Mouse (Mus musculus) forebrain, embryonic 11.5 days (tissue): ENCODE measurements around the gene Csmd2. TPM values are rescaled to one million over a fixed set of nuclear protein-coding genes. Genes with fewer than 3 reads are reported as not detected.

Source experiments
- ATAC-seq: fragments of 200-750 bp; cut with Nextera tagmentation; replicated peaks from 2 replicates; pipeline ENCODE4 v1.8.0; 2017; ENCODE audit warnings: moderate TSS enrichment; ENCODE audit not compliant: low FRiP score
- DNase-seq: peaks from one replicate; pipeline ENCODE4 v3.0.0-alpha.2; 2017; ENCODE audit warnings: low spot score
- H3K27ac ChIP-seq: fragments of 300-500 bp; sonication (generic); 2 replicates; pipeline ENCODE4 v1.5.1; 2014; ENCODE audit warnings: low read depth, low read length
- H3K27me3 ChIP-seq: fragments of 300-500 bp; sonication (generic); 2 replicates; pipeline ENCODE4 v1.6.1; 2014; ENCODE audit warnings: mild to moderate bottlenecking, low read length, mixed read lengths; ENCODE audit not compliant: control insufficient read depth, insufficient read depth
- H3K36me3 ChIP-seq: fragments of 300-500 bp; sonication (generic); 2 replicates; pipeline ENCODE4 v1.6.1; 2014; ENCODE audit warnings: mild to moderate bottlenecking, low read length, moderate library complexity, mixed read lengths; ENCODE audit not compliant: control insufficient read depth, insufficient read depth
- H3K4me1 ChIP-seq: fragments of 300-500 bp; sonication (generic); replicated peaks from 2 replicates; pipeline ENCODE4 v1.6.1; 2014; ENCODE audit warnings: low read length, mixed read lengths; ENCODE audit not compliant: control insufficient read depth, insufficient read depth
- H3K4me2 ChIP-seq: fragments of 300-500 bp; sonication (generic); 2 replicates; pipeline ENCODE4 v1.6.1; 2014; ENCODE audit warnings: low read depth, mild to moderate bottlenecking, low read length, moderate library complexity, mixed read lengths; ENCODE audit not compliant: severe bottlenecking
- H3K4me3 ChIP-seq: fragments of 300-500 bp; sonication (generic); 2 replicates; pipeline ENCODE4 v1.5.1; 2014; ENCODE audit warnings: low read depth, low read length
- H3K9ac ChIP-seq: fragments of 300-500 bp; sonication (generic); 2 replicates; pipeline ENCODE4 v1.6.1; 2014; ENCODE audit warnings: low read length
- H3K9me3 ChIP-seq: fragments of 300-500 bp; sonication (generic); 2 replicates; pipeline ENCODE4 v1.6.1; 2016; ENCODE audit warnings: low read length, mixed read lengths; ENCODE audit not compliant: control insufficient read depth
- WGBS: fragments of 180-500 bp; shearing (Covaris S2); extraction: QIAGEN DNeasy Blood & Tissue Kit; methylation state at CpG from one replicate; pipeline ENCODE4 v1.1.7; 2014; 5-methylcytosine and 5-hydroxymethylcytosine counted together
- polyA plus RNA-seq: library from polyadenylated mRNA; unstranded; fragments of >200 nt; fragmentation: Nextera tagmentation; extraction: Ambion mirVana; gene quantifications from 2 replicates; pipeline ENCODE4 v1.2.1, GENCODE M21; 2014

Csmd2 gene
- polyA plus RNA-seq, 1 experiment from 2014 or later, result 1.3 TPM

GRCm38 (mm10) chr4:128327421-128327820, 339.8 kb downstream of the Csmd2 start:
- H3K27ac ChIP-seq, result no peak overlapping the region
- 88% methylated on average over 6 of the region's 6 CpGs for WGBS
- H3K4me2 ChIP-seq, result no peak overlapping the region
- no peak for ATAC-seq
- H3K36me3 ChIP-seq, result no peaks in the 10 kb centered on the region
- no peaks in the 10 kb centered on the region for H3K27me3 ChIP-seq
- no peaks in the 10 kb centered on the region for H3K4me1 ChIP-seq
- no peak for DNase-seq
- no peak overlapping the region for H3K4me3 ChIP-seq
- no peaks in the 10 kb centered on the region for H3K9me3 ChIP-seq
- no peak overlapping the region for H3K9ac ChIP-seq

- DNase-seq (no peak), ATAC-seq (no peak)
- H3K27ac ChIP-seq, result no peak overlapping the region
- no peak overlapping the region for H3K4me2 ChIP-seq
- H3K4me1 ChIP-seq, result no peaks in the 10 kb centered on the region
- no peaks in the 10 kb centered on the region for H3K9me3 ChIP-seq
- no peaks in the 10 kb centered on the region for H3K36me3 ChIP-seq
- H3K9ac ChIP-seq, result no peak overlapping the region
- WGBS, result 79% methylated on average over 9 of the region's 9 CpGs
- no peak overlapping the region for H3K4me3 ChIP-seq
- no peaks in the 10 kb centered on the region for H3K27me3 ChIP-seq
Measured at GRCm38 (mm10) chr4:128330519-128330918, 342.9 kb downstream of the Csmd2 start.

DNA sequence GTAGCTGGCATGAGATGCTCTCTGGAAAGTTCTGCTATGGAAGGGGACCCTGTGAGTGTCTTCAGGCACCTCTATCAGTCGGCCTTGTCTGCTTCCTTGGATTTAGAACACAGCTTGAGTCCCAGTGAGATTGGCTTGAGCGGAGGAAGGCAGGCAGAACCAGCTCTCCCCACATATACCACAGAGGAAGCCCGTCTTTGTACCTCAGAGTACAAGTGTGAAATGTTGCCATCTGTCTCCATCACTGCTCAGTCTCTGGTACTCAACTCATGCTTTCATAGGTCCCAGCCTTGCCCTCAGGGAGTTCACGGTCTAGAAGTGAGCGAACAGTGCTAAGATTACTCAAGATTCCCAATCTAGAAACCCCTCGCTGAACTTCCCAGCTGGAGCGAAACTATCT, 352.8 kb downstream of the Csmd2 start:
- Histone ChIP-seq H3K27ac (no peak overlapping the region), H3K4me2 (no peak overlapping the region)
- 91% methylated on average over 7 of the region's 7 CpGs for WGBS

GRCm38 (mm10) chr4:128341315-128341714, 353.7 kb downstream of the Csmd2 start:
- Histone ChIP-seq H3K27me3 (no peaks in the 10 kb centered on the region), H3K27ac (no peak overlapping the region), H3K9ac (no peak overlapping the region), H3K4me1 (no peaks in the 10 kb centered on the region), H3K4me2 (no peak overlapping the region), H3K9me3 (no peaks in the 10 kb centered on the region), H3K4me3 (no peak overlapping the region), H3K36me3 (no peaks in the 10 kb centered on the region)
- ATAC-seq (no peak), DNase-seq (no peak)
- 84% methylated on average over 7 of the region's 7 CpGs for WGBS

More for the DNA sequence above, 352.8 kb downstream of the Csmd2 start:
- Histone ChIP-seq H3K4me3 (no peak overlapping the region), H3K36me3 (no peaks in the 10 kb centered on the region), H3K9me3 (no peaks in the 10 kb centered on the region), H3K27me3 (no peaks in the 10 kb centered on the region), H3K4me1 (no peaks in the 10 kb centered on the region), H3K9ac (no peak overlapping the region)
- no peak for ATAC-seq
- DNase-seq, result no peak

- no peak overlapping the region for H3K27ac ChIP-seq
- H3K4me1 ChIP-seq, result no peaks in the 10 kb centered on the region
- H3K4me3 ChIP-seq, result no peak overlapping the region
- H3K9me3 ChIP-seq, result no peaks in the 10 kb centered on the region
- DNase-seq, result no peak
- no peak overlapping the region for H3K9ac ChIP-seq
- H3K27me3 ChIP-seq, result no peaks in the 10 kb centered on the region
- no peaks in the 10 kb centered on the region for H3K36me3 ChIP-seq
- no peak for ATAC-seq
- no peak overlapping the region for H3K4me2 ChIP-seq
- WGBS, result 75% methylated on average over 1 of the region's 1 CpGs
Measured at GRCm38 (mm10) chr4:128342208-128342607, 354.6 kb downstream of the Csmd2 start.

DNA sequence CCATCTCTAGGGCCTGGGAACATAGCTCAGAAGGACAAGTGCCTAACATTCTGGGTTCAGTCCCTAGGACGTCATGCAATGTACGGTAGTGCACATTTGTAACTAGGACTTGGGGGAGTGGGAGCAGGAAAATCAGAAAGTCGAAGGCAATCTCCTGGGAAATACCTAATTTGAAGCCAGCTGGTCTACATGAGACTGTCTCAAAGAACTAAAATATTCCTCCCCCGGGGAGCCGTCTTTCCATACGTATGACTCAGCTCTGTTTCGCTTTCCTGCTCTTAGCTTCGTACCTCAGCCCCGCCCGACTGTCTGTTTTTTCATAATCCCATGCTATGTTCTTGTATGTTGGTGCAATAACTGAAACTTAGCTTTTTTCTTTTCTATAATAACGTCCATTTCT, 371.1 kb downstream of the Csmd2 start:
- no peak overlapping the region for H3K4me2 ChIP-seq
- DNase-seq (no peak), ATAC-seq (no peak)
- H3K9ac ChIP-seq, result no peak overlapping the region
- H3K9me3 ChIP-seq, result no peaks in the 10 kb centered on the region
- no peaks in the 10 kb centered on the region for H3K27me3 ChIP-seq
- H3K36me3 ChIP-seq, result no peaks in the 10 kb centered on the region
- WGBS, result 91% methylated on average over 11 of the region's 11 CpGs
- H3K27ac ChIP-seq, result no peak overlapping the region
- no peak overlapping the region for H3K4me3 ChIP-seq
- H3K4me1 ChIP-seq, result no peaks in the 10 kb centered on the region

DNA sequence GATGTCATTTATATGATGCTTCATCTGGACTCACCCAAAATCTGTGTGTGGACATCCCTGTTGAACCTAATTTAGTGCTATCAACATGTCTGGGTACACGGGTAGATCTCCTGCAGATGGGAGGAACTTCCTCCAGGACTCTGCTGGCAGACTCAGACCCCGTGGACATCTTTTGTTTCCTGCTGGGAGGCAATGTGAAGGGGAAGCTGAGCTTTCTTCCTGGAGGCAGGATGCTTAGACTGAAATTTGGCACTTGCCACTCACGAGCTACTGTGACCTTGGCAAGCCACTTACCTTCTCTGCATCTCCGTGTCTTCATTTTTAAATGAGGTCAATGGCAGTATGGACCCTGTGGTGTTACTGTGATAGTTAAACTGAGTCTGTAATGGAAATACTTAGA, 378.2 kb downstream of the Csmd2 start:
- Histone ChIP-seq H3K9me3 (no peaks in the 10 kb centered on the region), H3K27me3 (no peaks in the 10 kb centered on the region), H3K36me3 (no peaks in the 10 kb centered on the region), H3K4me1 (no peaks in the 10 kb centered on the region), H3K27ac (no peak overlapping the region), H3K4me2 (no peak overlapping the region), H3K9ac (no peak overlapping the region), H3K4me3 (no peak overlapping the region)
- 79% methylated on average over 4 of the region's 4 CpGs for WGBS
- DNase-seq (no peak), ATAC-seq (no peak)

DNA sequence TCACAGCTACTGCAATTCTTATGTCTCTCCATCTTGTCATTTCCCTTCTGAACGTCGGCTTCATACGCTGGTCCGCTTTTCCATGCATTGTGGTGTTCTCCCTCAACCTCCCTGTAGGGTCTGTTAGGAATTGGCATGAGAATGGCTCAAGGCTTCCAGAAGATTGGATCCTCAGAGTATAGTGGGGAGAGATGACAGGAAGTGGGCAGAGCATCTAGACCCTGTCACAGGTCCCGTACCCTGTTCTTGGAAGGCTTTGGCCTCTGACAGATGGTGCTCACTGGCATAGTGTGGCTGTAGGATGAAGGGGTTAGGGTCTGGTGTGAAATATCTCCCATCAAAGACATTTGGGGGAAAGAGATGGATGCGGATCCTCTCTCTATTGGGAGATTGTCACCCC, 380.4 kb downstream of the Csmd2 start:
- no peak for DNase-seq
- H3K4me2 ChIP-seq, result no peak overlapping the region
- H3K36me3 ChIP-seq, result no peaks in the 10 kb centered on the region
- 96% methylated on average over 6 of the region's 6 CpGs for WGBS
- H3K27ac ChIP-seq, result no peak overlapping the region
- no peaks in the 10 kb centered on the region for H3K27me3 ChIP-seq
- no peak overlapping the region for H3K9ac ChIP-seq
- H3K4me1 ChIP-seq, result no peaks in the 10 kb centered on the region
- no peak overlapping the region for H3K4me3 ChIP-seq
- ATAC-seq, result no peak
- H3K9me3 ChIP-seq, result no peaks in the 10 kb centered on the region

- H3K27me3 ChIP-seq, result no peaks in the 10 kb centered on the region
- no peak overlapping the region for H3K27ac ChIP-seq
- ATAC-seq (no peak), DNase-seq (no peak)
- WGBS, result 82% methylated on average over 6 of the region's 6 CpGs
- no peaks in the 10 kb centered on the region for H3K9me3 ChIP-seq
- H3K4me1 ChIP-seq, result no peaks in the 10 kb centered on the region
- H3K9ac ChIP-seq, result no peak overlapping the region
- no peaks in the 10 kb centered on the region for H3K36me3 ChIP-seq
- H3K4me3 ChIP-seq, result no peak overlapping the region
- no peak overlapping the region for H3K4me2 ChIP-seq
Measured at GRCm38 (mm10) chr4:128371766-128372165, 384.1 kb downstream of the Csmd2 start.
